Mouse (Mus musculus) retina, adult 2 months (tissue): ENCODE results near the gene Fam160b1.

Experiments
- DNase-seq: peaks from one replicate; pipeline ENCODE4 v3.0.0-alpha.2; 2012; ENCODE audit warnings: low read depth, low spot score

Fam160b1 gene

GRCm38 (mm10) chr19:57360341-57361130 is at the start of gene Fam160b1:
TSS of gene Fam160b1 (plus strand) at chr19:57360680.
- DNase-seq = peak; percentile 92

DNA sequence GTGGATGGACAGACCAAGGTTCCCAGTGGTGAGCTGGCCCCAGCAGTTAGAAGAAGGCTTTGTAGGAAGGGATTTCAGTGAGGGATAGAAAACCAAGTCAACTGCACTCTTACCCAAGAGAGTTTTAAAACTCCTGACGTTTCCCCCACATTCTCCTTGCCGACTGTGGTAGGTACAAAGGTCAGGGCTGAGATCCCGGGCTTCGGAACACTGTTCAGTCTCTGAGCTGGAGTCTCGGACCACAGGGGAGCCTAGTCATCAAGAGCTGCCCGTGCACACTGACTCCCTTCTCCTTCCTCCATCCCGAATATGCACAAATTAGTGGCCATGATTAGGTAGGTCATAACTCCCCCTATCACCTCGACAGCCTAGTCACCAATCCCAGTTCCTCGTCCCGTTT is 47.3 kb upstream of the Fam160b1 start:
- DNase-seq = no peak

GRCm38 (mm10) chr19:57313891-57314345 is 46.6 kb upstream of the Fam160b1 start:
- no peak for DNase-seq

GRCm38 (mm10) chr19:57314346-57315012 is 46.0 kb upstream of the Fam160b1 start, which contains the start of gene Ablim1:
TSS of gene Ablim1 (minus strand) at chr19:57314919.
- no peak for DNase-seq

DNA sequence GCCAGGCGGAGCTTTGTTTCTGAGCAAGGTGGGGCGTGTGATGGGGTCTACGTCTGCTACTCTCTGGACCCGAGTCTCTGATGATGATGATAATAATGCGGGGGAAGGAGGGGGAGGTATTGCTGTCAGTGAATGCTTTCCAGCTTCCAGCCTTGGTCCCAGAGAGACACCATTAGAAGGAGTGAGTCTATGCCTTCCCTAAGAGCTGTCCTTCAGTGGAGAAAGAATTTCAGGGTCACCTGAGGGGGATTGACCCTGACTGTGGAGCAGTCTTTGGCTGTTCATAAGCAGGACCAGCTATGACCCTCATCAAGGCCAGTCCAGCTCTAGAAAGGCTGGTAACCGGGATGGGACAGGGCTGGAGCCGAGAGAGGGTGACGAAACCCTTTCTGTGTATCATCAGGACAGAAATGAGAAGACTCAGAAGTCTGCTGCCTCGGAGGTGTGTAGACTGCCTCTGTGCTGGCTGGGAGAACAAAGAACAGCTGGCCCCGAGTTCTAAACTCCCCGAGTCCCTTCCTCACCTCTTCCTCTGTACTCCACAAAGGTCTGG is 45.4 kb upstream of the Fam160b1 start:
- no peak for DNase-seq

- DNase-seq = no peak
Measured at GRCm38 (mm10) chr19:57316597-57316996, 43.9 kb upstream of the Fam160b1 start.

DNA sequence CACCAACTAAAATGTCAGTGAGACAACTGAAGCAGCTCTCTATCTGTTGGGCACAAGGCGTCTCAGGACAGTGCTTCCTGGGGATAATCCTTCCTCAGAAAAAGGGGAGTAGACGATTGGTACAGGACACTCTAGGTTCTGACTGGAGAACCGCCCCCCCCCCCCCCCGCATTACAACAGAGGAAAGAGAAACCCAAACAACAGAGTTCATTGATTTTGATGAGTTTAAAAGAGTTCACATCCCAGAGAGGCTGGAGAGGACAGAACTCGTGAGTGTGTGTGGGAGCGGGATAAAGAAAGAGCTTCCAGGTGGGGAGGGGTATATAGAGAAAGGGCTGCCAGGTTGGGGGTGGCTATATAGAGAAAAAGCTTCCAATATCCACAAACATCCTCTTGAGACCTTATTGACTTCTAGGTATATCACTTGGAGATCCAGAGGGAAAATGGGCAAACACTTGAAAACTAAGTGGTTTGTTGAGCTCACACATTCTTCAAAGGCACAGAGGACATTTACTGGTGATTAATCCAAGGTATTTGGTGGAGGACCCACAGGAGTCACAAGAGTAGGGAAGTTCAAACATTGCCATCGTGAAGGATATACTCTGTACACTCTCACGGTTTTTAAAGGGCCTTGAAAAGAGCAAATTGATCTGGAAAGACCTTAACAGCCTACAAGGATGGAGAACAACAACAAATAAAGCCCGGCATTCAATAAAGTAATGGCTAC is 39.7 kb upstream of the Fam160b1 start:
- no peak for DNase-seq

- no peak for DNase-seq
Measured at GRCm38 (mm10) chr19:57321839-57322238, 38.6 kb upstream of the Fam160b1 start.

DNA sequence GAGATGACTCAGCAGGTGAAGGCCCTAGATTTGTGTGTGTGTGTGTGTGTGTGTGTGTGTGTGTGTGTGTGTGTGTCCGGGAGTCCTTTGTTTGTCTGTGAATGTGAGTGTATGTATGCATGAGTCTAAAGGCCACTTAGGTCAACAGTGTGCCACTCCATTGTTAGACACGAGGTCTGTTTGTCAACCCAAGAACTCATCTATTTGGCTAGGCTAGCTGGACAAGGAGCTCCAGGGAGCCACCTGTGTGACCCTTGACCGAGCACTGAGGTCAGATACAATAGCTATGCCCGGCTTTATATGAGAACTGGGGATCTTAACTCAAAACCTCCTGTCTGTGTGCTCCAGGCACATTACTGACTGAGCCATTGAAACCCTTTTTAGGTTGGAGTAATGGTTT is 38.0 kb upstream of the Fam160b1 start:
- DNase-seq = no peak

- DNase-seq = no peak
Measured at GRCm38 (mm10) chr19:57323087-57323486, 37.4 kb upstream of the Fam160b1 start.

- DNase-seq = peak; percentile 53
Measured at GRCm38 (mm10) chr19:57325748-57326300, 34.7 kb upstream of the Fam160b1 start.

GRCm38 (mm10) chr19:57327679-57328078 is 32.8 kb upstream of the Fam160b1 start:
- no peak for DNase-seq

GRCm38 (mm10) chr19:57328269-57328668 is 32.2 kb upstream of the Fam160b1 start:
- no peak for DNase-seq

GRCm38 (mm10) chr19:57328792-57329191 is 31.7 kb upstream of the Fam160b1 start:
- no peak for DNase-seq

DNA sequence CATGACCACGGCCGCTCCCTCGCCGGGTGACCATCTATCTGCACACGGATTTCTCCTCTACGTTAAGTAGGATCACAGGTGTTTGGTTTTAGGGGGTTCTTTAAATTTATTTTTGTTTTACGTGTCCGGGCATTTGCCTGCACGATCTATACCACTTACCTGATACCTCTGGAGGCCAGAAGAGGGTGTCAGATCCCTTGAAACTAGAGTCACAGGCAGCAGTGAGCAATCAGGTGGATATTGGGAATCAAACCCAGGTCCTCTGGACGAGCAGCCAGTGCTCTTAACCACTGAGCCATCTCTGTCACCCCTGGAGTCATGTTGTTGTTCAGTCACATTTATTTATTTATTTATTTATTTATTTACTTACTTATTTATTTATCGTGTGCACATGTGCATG is 30.2 kb upstream of the Fam160b1 start:
- no peak for DNase-seq

GRCm38 (mm10) chr19:57331237-57331636 is 29.2 kb upstream of the Fam160b1 start:
- DNase-seq = no peak

GRCm38 (mm10) chr19:57333356-57333755 is 27.1 kb upstream of the Fam160b1 start:
- DNase-seq = no peak

DNA sequence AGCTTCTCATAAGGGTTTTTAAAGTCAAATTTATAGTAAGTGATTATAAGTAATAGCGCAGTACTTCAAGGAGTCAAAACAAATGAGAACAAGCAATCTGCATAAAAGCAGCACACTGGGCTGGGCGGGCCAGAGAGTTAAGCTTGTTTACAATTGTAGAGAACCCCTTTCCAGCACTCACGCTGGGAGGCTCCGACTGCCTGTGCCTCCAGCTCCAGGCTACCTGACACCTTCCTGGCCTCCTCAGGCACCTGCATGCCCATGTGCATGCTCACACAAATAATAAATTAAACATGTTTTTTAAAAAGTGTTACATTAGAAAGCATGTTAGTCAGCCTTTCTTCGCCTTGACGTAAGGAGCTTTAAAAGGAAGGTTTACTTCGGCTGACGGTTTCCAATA is 25.3 kb upstream of the Fam160b1 start:
- DNase-seq = no peak

DNA sequence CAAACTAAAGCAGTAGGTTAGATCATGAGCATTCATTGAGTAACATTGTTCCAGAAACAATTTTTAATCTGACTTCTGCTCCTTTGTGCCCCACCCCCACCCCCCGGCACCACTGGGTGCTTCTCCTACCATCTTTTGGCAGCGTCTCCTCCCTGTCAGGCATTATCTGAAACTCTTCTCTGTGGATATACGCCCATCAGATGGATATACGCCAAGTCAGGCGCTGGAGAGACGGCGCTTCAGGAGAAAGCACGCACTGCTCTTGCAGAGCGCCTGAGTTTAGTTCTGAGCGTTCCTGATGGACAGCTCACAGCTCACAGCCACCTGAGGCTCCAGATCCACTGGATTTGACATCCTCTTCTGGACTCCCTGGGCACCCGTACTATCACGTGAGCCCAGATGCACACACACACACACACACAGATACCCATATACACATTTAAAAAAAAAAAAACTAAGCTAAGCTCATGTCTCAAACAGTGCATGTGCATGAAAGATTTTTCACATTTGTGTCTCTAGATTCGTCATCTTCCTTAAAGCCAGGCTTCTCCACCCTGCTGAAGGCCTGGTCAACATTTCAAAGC is 21.1 kb upstream of the Fam160b1 start:
- no peak for DNase-seq

DNA sequence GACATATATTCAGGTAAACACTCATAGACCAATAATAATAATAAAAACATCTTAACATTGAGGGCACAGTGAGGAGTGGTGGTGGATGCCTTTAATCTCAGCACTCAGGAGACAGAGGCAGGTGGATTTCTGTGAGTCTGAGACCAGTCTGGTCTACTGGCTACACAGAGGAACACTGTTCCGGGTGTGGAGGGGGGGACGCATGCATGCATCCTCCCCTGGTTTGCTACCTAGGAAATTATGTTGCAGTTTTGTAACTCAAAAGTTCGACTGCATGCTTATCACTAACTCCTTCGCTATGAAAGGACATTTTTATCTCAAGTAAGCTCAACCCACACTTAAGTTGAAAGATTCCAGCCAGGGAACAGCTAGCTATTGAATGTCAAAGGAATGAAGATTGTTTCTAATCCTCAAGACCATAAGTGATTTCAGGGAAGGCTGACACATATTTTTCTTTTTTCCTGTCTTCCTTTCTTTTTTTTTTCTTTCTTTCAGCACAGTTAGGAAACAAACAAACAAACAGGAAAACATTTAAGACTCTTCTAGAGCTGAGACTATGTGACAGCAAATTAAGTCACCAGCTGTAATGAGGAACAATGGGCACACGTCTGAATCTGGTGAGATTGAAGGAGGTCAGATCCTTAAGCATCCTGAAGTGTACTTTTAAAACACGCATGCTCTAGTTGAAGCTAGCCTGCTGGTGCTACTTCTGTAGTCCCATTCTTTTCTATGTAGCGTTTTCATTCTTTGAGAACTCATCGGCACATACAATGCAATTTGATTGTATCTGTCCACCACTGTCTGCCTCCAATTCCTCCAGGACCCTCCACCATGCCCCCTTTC is 19.4 kb upstream of the Fam160b1 start:
- no peak for DNase-seq
